9 mouse cellular contexts compared by ENCODE assay signal in genomic region chrX:134333280-134333679, GRCm38 (mm10). TPM values are rescaled to one million over a fixed set of nuclear protein-coding genes. Genes with fewer than 3 reads are reported as not detected.
DNase-seq lines count a peak whose midpoint lies in the region; ATAC-seq lines count a peak whose summit lies in the region.
"Had no signal": no experiment of that assay in that cellular context is flagged by ENCODE, and none has a peak within 500 bp of the region (broad histone marks: within the 10 kb centered on the region; RNA-seq: fewer than 3 reads in every experiment).

No protein-coding gene starts in this region.

- 87% methylated on average over 2 of the region's 2 CpGs for WGBS in forebrain, embryonic 14.5 days
- 95% methylated on average over 2 of the region's 2 CpGs for WGBS in forebrain, embryonic 16.5 days
- 94% methylated on average over 2 of the region's 2 CpGs for WGBS in midbrain, embryonic 14.5 days
- WGBS in midbrain, embryonic 15.5 days = 82% methylated on average over 2 of the region's 2 CpGs
- 78% methylated on average over 2 of the region's 2 CpGs for WGBS in heart, embryonic 10.5 days

- no peak overlapping the region for H3K27ac ChIP-seq in forebrain, embryonic 14.5 days (ENCODE audit: low read depth, low read length)
- no peak overlapping the region for H3K27ac ChIP-seq in forebrain, embryonic 16.5 days (ENCODE audit: low read length)
- no peak overlapping the region for H3K27ac ChIP-seq in midbrain, embryonic 14.5 days (replicated peaks; ENCODE audit: low read depth, low read length)
- H3K27ac ChIP-seq in midbrain, embryonic 15.5 days = no peak overlapping the region
- H3K27ac ChIP-seq in heart, embryonic 10.5 days = no peak overlapping the region
- H3K27ac ChIP-seq: limb, embryonic 12.5 days had no signal

- no peaks in the 10 kb centered on the region for H3K9me3 ChIP-seq in forebrain, embryonic 14.5 days (replicated peaks; ENCODE audit: control insufficient read depth, low read length)
- no peaks in the 10 kb centered on the region for H3K9me3 ChIP-seq in forebrain, embryonic 16.5 days (ENCODE audit: control insufficient read depth, low read length)
- H3K9me3 ChIP-seq in midbrain, embryonic 14.5 days (ENCODE audit: control insufficient read depth, low read length) = no peaks in the 10 kb centered on the region
- no peaks in the 10 kb centered on the region for H3K9me3 ChIP-seq in midbrain, embryonic 15.5 days
- H3K9me3 ChIP-seq in heart, embryonic 10.5 days = no peaks in the 10 kb centered on the region
- H3K9me3 ChIP-seq: limb, embryonic 12.5 days had no signal

- H3K4me1 ChIP-seq in forebrain, embryonic 14.5 days (ENCODE audit: control insufficient read depth, insufficient read depth, low read length) = no peaks in the 10 kb centered on the region
- no peaks in the 10 kb centered on the region for H3K4me1 ChIP-seq in forebrain, embryonic 16.5 days (replicated peaks; ENCODE audit: control insufficient read depth, insufficient read depth, low read length)
- H3K4me1 ChIP-seq in midbrain, embryonic 14.5 days (ENCODE audit: control insufficient read depth, insufficient read depth, low read length) = no peaks in the 10 kb centered on the region
- no peaks in the 10 kb centered on the region for H3K4me1 ChIP-seq in midbrain, embryonic 15.5 days
- H3K4me1 ChIP-seq in heart, embryonic 10.5 days = no peaks in the 10 kb centered on the region
- H3K4me1 ChIP-seq: limb, embryonic 12.5 days had no signal

- H3K4me2 ChIP-seq in forebrain, embryonic 14.5 days (ENCODE audit: low read length) = no peak overlapping the region
- no peak overlapping the region for H3K4me2 ChIP-seq in forebrain, embryonic 16.5 days (ENCODE audit: low read length)
- H3K4me2 ChIP-seq in midbrain, embryonic 14.5 days (ENCODE audit: low read length) = no peak overlapping the region
- H3K4me2 ChIP-seq in midbrain, embryonic 15.5 days = no peak overlapping the region
- H3K4me2 ChIP-seq: limb, embryonic 12.5 days had no signal

- no peak overlapping the region for H3K4me3 ChIP-seq in forebrain, embryonic 14.5 days (ENCODE audit: low read depth, low read length)
- H3K4me3 ChIP-seq in forebrain, embryonic 16.5 days (replicated peaks; ENCODE audit: low read length) = no peak overlapping the region
- H3K4me3 ChIP-seq in midbrain, embryonic 14.5 days (replicated peaks; ENCODE audit: low read depth, low read length) = no peak overlapping the region
- no peak overlapping the region for H3K4me3 ChIP-seq in midbrain, embryonic 15.5 days
- H3K4me3 ChIP-seq in heart, embryonic 10.5 days = no peak overlapping the region
- H3K4me3 ChIP-seq: limb, embryonic 12.5 days had no signal

- H3K36me3 ChIP-seq in forebrain, embryonic 14.5 days (ENCODE audit: control insufficient read depth, insufficient read depth, low read length) = no peaks in the 10 kb centered on the region
- H3K36me3 ChIP-seq in forebrain, embryonic 16.5 days (ENCODE audit: control insufficient read depth, insufficient read depth) = no peaks in the 10 kb centered on the region
- no peaks in the 10 kb centered on the region for H3K36me3 ChIP-seq in midbrain, embryonic 14.5 days (ENCODE audit: control insufficient read depth, insufficient read depth, low read length)
- no peaks in the 10 kb centered on the region for H3K36me3 ChIP-seq in midbrain, embryonic 15.5 days (replicated peaks)
- peaks cover 24% of the 10 kb centered on the region; the same call in 1 of the 2 replicates for H3K36me3 ChIP-seq in heart, embryonic 10.5 days

- no peak for ATAC-seq in forebrain, embryonic 14.5 days
- ATAC-seq in forebrain, embryonic 16.5 days = no peak
- no peak for ATAC-seq in midbrain, embryonic 14.5 days (ENCODE audit: low FRiP score, low TSS enrichment)
- ATAC-seq in midbrain, embryonic 15.5 days (replicated peaks) = no peak

- no peaks in the 10 kb centered on the region for H3K27me3 ChIP-seq in forebrain, embryonic 14.5 days (replicated peaks; ENCODE audit: control insufficient read depth, insufficient read depth, low read length)
- H3K27me3 ChIP-seq in forebrain, embryonic 16.5 days (replicated peaks; ENCODE audit: control insufficient read depth, insufficient read depth, low read length) = no peaks in the 10 kb centered on the region
- H3K27me3 ChIP-seq in midbrain, embryonic 14.5 days (ENCODE audit: control insufficient read depth, insufficient read depth, low read length) = no peaks in the 10 kb centered on the region
- H3K27me3 ChIP-seq in midbrain, embryonic 15.5 days (replicated peaks) = no peaks in the 10 kb centered on the region
- no peaks in the 10 kb centered on the region for H3K27me3 ChIP-seq in heart, embryonic 10.5 days (ENCODE audit: insufficient read depth, poor library complexity, severe bottlenecking)
- H3K27me3 ChIP-seq: limb, embryonic 12.5 days had no signal

- DNase-seq in forebrain, embryonic 14.5 days (ENCODE audit: low spot score) = peak; percentile 6
- DNase-seq in midbrain, embryonic 14.5 days = peak; percentile 14
- peak; percentile 2 for DNase-seq in brain, adult 2 months (ENCODE audit: low read depth, low spot score)
- DNase-seq in lung, postnatal 10 days = peak; percentile 11
- DNase-seq in Muller cell, postnatal 12 days (ENCODE audit: inconsistent ontology term) = no peak
- DNase-seq in heart, embryonic 10.5 days (ENCODE audit: low spot score) = no peak

- H3K9ac ChIP-seq in forebrain, embryonic 14.5 days (ENCODE audit: low read length) = no peak overlapping the region
- H3K9ac ChIP-seq in forebrain, embryonic 16.5 days (replicated peaks; ENCODE audit: low read depth, low read length) = no peak overlapping the region
- no peak overlapping the region for H3K9ac ChIP-seq in midbrain, embryonic 14.5 days (replicated peaks; ENCODE audit: low read length)
- H3K9ac ChIP-seq in midbrain, embryonic 15.5 days = no peak overlapping the region
- H3K9ac ChIP-seq: limb, embryonic 12.5 days had no signal

RNA-seq across cellular contexts. Expression of gene Cenpi, which starts 25.4 kb away (rescaled TPM):
- polyA plus RNA-seq in forebrain, embryonic 14.5 days (2014; fragmentation: Nextera tagmentation; extraction: Ambion mirVana) = 17.4 and 18.9 TPM in 2 replicates
- polyA plus RNA-seq in forebrain, embryonic 16.5 days (2015; fragmentation: Nextera tagmentation; extraction: Ambion mirVana) = 10.6 and 14.0 TPM in 2 replicates
- 5.7 and 8.6 TPM in 2 replicates for polyA plus RNA-seq in midbrain, embryonic 14.5 days (2014; fragmentation: Nextera tagmentation; extraction: Ambion mirVana)
- polyA plus RNA-seq in midbrain, embryonic 15.5 days (2015; fragmentation: Nextera tagmentation; extraction: Ambion mirVana) = 5.2 and 6.3 TPM in 2 replicates
- polyA plus RNA-seq in heart, embryonic 10.5 days (2016; fragmentation: Nextera tagmentation; extraction: Ambion mirVana) = 28.8 and 33.0 TPM in 2 replicates

RNA-seq across cellular contexts. Expression of gene Tmem35a, which starts 38.3 kb away (rescaled TPM):
- 78.0 and 95.9 TPM in 2 replicates for polyA plus RNA-seq in forebrain, embryonic 14.5 days (2014; fragmentation: Nextera tagmentation; extraction: Ambion mirVana)
- polyA plus RNA-seq in forebrain, embryonic 16.5 days (2015; fragmentation: Nextera tagmentation; extraction: Ambion mirVana) = 127 and 134 TPM in 2 replicates
- 91.3 and 91.7 TPM in 2 replicates for polyA plus RNA-seq in midbrain, embryonic 14.5 days (2014; fragmentation: Nextera tagmentation; extraction: Ambion mirVana)
- 116 and 120 TPM in 2 replicates for polyA plus RNA-seq in midbrain, embryonic 15.5 days (2015; fragmentation: Nextera tagmentation; extraction: Ambion mirVana)
- polyA plus RNA-seq in heart, embryonic 10.5 days (2016; fragmentation: Nextera tagmentation; extraction: Ambion mirVana) = 1.3 and 2.5 TPM in 2 replicates

RNA-seq across cellular contexts. Expression of gene Trmt2b, which starts 56.5 kb away (rescaled TPM):
- 8.7 and 9.3 TPM in 2 replicates for polyA plus RNA-seq in forebrain, embryonic 14.5 days (2014; fragmentation: Nextera tagmentation; extraction: Ambion mirVana)
- polyA plus RNA-seq in forebrain, embryonic 16.5 days (2015; fragmentation: Nextera tagmentation; extraction: Ambion mirVana) = 5.2 and 6.2 TPM in 2 replicates
- 3.2 and 5.9 TPM in 2 replicates for polyA plus RNA-seq in midbrain, embryonic 14.5 days (2014; fragmentation: Nextera tagmentation; extraction: Ambion mirVana)
- polyA plus RNA-seq in midbrain, embryonic 15.5 days (2015; fragmentation: Nextera tagmentation; extraction: Ambion mirVana) = 4.8 and 5.5 TPM in 2 replicates
- polyA plus RNA-seq in heart, embryonic 10.5 days (2016; fragmentation: Nextera tagmentation; extraction: Ambion mirVana) = 20.7 and 29.8 TPM in 2 replicates

Comparison
In these comparisons a context has a peak if more than half of its experiments do, and no peak if none do; other contexts are left out.
1. DNase-seq: peak in forebrain, embryonic 14.5 days (single experiment), midbrain, embryonic 14.5 days (single experiment), brain, adult 2 months (single experiment) and lung, postnatal 10 days (single experiment); none in Muller cell, postnatal 12 days (single experiment) and heart, embryonic 10.5 days (single experiment).
2. RNA of gene Tmem35a, which starts 38.3 kb away (polyA plus RNA-seq): 127 to 134 TPM in forebrain, embryonic 16.5 days, 116 to 120 TPM in midbrain, embryonic 15.5 days, 91.3 to 91.7 TPM in midbrain, embryonic 14.5 days and 78.0 to 95.9 TPM in forebrain, embryonic 14.5 days; 1.3 to 2.5 TPM in heart, embryonic 10.5 days; every median in the first group is over 10 times any median in the second.